Mouse (Mus musculus) erythroblast, embryonic 14.5 days (primary cell): ENCODE data around the gene Zfp637.

Experiments used
- GATA1 ChIP-seq: IDR thresholded peaks from 2 replicates; pipeline ENCODE4 v1.6.1; 2012; ENCODE audit warnings: low read length, inconsistent platforms, mixed read lengths
- TAL1 ChIP-seq: IDR thresholded peaks from 3 replicates; pipeline ENCODE4 v1.6.1; 2012; ENCODE audit warnings: low read length, inconsistent platforms, mixed read lengths

DNA sequence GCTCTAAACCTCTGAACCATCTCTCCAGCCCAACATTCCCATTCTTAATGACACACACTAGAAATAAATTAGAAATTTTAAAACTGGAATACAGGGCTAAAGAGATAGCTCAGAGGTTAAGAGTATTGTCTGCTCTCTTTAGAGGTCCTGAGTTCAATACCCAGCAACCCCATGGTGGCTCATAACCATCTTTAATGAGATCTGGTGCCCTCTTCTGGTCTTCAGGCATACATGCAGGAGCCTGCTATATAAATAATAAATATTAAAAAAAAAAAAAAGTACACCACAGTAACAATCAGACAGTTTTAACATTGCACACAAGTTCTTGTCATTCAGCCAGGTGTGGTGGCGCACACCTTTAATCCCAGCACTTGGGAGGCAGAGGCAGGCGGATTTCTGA, 6.8 kb downstream of the Zfp637 start:
- TF ChIP-seq TAL1 (no peak), GATA1 (no peak)
